Comparison of ENCODE assay signal across 7 mouse cellular contexts in the genomic region with DNA sequence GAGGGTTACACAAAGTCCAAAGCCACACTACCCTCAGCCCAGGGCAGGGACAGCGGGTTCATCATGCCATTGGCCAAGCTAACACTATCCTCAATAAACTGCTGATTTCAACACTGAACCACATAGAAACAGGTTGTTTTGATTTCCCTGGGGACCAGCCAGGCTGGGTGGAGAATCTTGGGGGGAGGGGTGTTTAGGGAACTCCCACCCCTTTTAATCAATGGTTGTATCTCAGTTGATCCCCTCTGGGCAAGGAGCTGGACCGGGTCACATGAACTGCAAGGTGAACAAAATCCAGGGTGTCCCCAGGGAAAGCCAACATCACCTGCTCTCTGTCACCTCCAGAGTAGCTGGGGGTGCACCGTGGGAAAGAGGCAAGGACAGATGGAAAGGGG. TPM values are rescaled to one million over a fixed set of nuclear protein-coding genes. Genes with fewer than 3 reads are reported as not detected.
A peak's percentile ranks its signal among the peaks of the same experiment; 100 is the strongest.
DNase-seq lines count a peak whose midpoint lies in the region; ATAC-seq and TF ChIP-seq lines count a peak whose summit lies in the region.

No protein-coding gene starts in this region.

- TF ChIP-seq POLR2A in lung, adult 2 months (IDR thresholded peaks at IDR 0.05; ENCODE audit: borderline replicate concordance, extremely low read depth, low read depth, low read length): no peak

- 34% methylated on average over 3 of the region's 3 CpGs for WGBS in lung, adult 2 months
- WGBS in forebrain, embryonic 12.5 days: 29% methylated on average over 3 of the region's 3 CpGs
- 34% methylated on average over 3 of the region's 3 CpGs for WGBS in intestine, embryonic 15.5 days
- WGBS in neural tube, embryonic 13.5 days: 36% methylated on average over 3 of the region's 3 CpGs

- H3K27me3 ChIP-seq in forebrain, embryonic 12.5 days: peaks cover 48% of the 10 kb centered on the region
- H3K27me3 ChIP-seq in intestine, embryonic 15.5 days (replicated peaks): no peaks in the 10 kb centered on the region
- peaks cover 29% of the 10 kb centered on the region for H3K27me3 ChIP-seq in neural tube, embryonic 13.5 days

- peaks cover 4% of the 10 kb centered on the region for H3K4me1 ChIP-seq in lung, adult 2 months (ENCODE audit: control insufficient read depth, insufficient read depth, low read length)
- peaks cover 72% of the 10 kb centered on the region for H3K4me1 ChIP-seq in forebrain, embryonic 12.5 days
- peaks cover 68% of the 10 kb centered on the region for H3K4me1 ChIP-seq in intestine, embryonic 15.5 days (replicated peaks)
- H3K4me1 ChIP-seq in neural tube, embryonic 13.5 days (replicated peaks): peaks cover 82% of the 10 kb centered on the region

- no peak overlapping the region for H3K4me3 ChIP-seq in lung, adult 2 months (replicated peaks; ENCODE audit: extremely low read depth, low read depth, low read length)
- H3K4me3 ChIP-seq in forebrain, embryonic 12.5 days (replicated peaks): peak overlapping the region; percentile 77
- H3K4me3 ChIP-seq in intestine, embryonic 15.5 days (replicated peaks): peak overlapping the region; percentile 82
- peak overlapping the region; percentile 79 for H3K4me3 ChIP-seq in neural tube, embryonic 13.5 days

- peak overlapping the region; percentile 96 for H3K4me2 ChIP-seq in forebrain, embryonic 12.5 days
- H3K4me2 ChIP-seq in intestine, embryonic 15.5 days (replicated peaks): peak overlapping the region; percentile 95
- H3K4me2 ChIP-seq in neural tube, embryonic 13.5 days: peak overlapping the region; percentile 94

- peak overlapping the region; percentile 86; the same call in 1 of the 2 replicates for H3K9ac ChIP-seq in forebrain, embryonic 12.5 days
- peak overlapping the region; percentile 91 for H3K9ac ChIP-seq in intestine, embryonic 15.5 days
- peak overlapping the region; percentile 93 for H3K9ac ChIP-seq in neural tube, embryonic 13.5 days

- no peak for TF ChIP-seq CTCF in lung, adult 2 months (IDR thresholded peaks at IDR 0.05; ENCODE audit: insufficient read depth, low read length)

- DNase-seq in lung, adult 2 months: peak; percentile 31
- no peak for DNase-seq in lung, postnatal 25 days (ENCODE audit: low spot score)
- DNase-seq in frontal cortex, postnatal 10 days (ENCODE audit: low spot score in 2 of 2): no peak
- DNase-seq in left cerebral cortex, adult 11 months (ENCODE audit: low spot score): no peak

- H3K27ac ChIP-seq in forebrain, embryonic 12.5 days: no peak overlapping the region
- H3K27ac ChIP-seq in intestine, embryonic 15.5 days: peak overlapping the region; percentile 94
- H3K27ac ChIP-seq in neural tube, embryonic 13.5 days (replicated peaks): 0 out of 2 replicates have a peak overlapping the region, but pooled peaks have one; percentile 1

- ATAC-seq in forebrain, embryonic 12.5 days (ENCODE audit: low FRiP score): no peak
- ATAC-seq in intestine, embryonic 15.5 days: no peak
- no peak for ATAC-seq in neural tube, embryonic 13.5 days (ENCODE audit: low read depth)

- no peaks in the 10 kb centered on the region for H3K9me3 ChIP-seq in forebrain, embryonic 12.5 days
- H3K9me3 ChIP-seq in intestine, embryonic 15.5 days: no peaks in the 10 kb centered on the region
- no peaks in the 10 kb centered on the region for H3K9me3 ChIP-seq in neural tube, embryonic 13.5 days

- H3K36me3 ChIP-seq in forebrain, embryonic 12.5 days (replicated peaks): no peaks in the 10 kb centered on the region
- no peaks in the 10 kb centered on the region for H3K36me3 ChIP-seq in intestine, embryonic 15.5 days
- no peaks in the 10 kb centered on the region for H3K36me3 ChIP-seq in neural tube, embryonic 13.5 days

RNA-seq across cellular contexts. Expression of a gene that starts 2.1 kb away (rescaled TPM):
- 37.6 and 44.2 TPM in 2 replicates for polyA plus RNA-seq in lung, adult 2 months (2012; rRNA removed)
- 67.1 and 77.9 TPM in 2 replicates for polyA plus RNA-seq in forebrain, embryonic 12.5 days (2016; fragmentation: Nextera tagmentation; extraction: Ambion mirVana)
- polyA plus RNA-seq in intestine, embryonic 15.5 days (2015; fragmentation: Nextera tagmentation; extraction: Ambion mirVana): 100 and 106 TPM in 2 replicates
- polyA plus RNA-seq in neural tube, embryonic 13.5 days (2015; fragmentation: Nextera tagmentation; extraction: Ambion mirVana): 116 and 122 TPM in 2 replicates
